Mouse (Mus musculus): ENCODE measurements at regions not wholly inside any gene's neighbourhood (a gene's known extent, or its start where the extent isn't known, plus 50 kb on each side); places are given as distances from the start of the nearest gene placed in this dataset.

DNA sequence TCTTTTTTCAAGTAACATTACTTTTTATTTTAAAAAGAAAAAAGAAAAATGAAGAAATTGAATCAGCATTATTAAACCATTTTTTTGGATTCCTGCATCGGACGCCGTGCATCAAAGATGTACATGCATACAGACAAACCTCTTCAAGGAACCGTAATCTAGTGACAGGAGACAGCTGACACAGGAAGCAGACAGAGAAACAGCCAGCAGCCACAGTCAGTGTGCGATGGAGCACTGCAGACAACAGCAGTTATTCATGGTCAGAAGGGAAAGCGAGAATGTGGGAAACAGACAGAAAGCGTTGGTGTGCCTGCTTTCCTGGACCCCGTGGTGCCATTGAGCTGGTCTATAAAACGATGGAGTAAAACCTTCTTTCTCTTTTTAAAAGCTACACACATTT lies 61.4 kb downstream of the Cartpt start:
- TF ChIP-seq POLR2A (IDR thresholded peaks at IDR 0.05; ENCODE audit: control insufficient read depth, low read depth, low read length) (no peak), CTCF (IDR thresholded peaks at IDR 0.05; ENCODE audit: control insufficient read depth, insufficient read depth, insufficient replicate concordance, low read depth, low read length) (no peak)

All from testis, adult 2 months (tissue).